Mouse (Mus musculus) lung, adult 18-20 months (tissue): ENCODE measurements around the gene Dus2.
"Not testable (repeated sequence)": the region's sequence is repeated elsewhere in the genome, so short reads cannot be mapped to it uniquely, and the experiment has no call there.

Source experiments
- DNase-seq, 2 experiments: peaks; one replicate each; pipeline ENCODE4 v3.0.0; 2022; ENCODE audit warnings: mixed read lengths in 2 of 2

The Dus2 gene

GRCm38 (mm10) chr8:105991546-105991945, 409 bp downstream of the Dus2 start:
- DNase-seq, result peak; percentile 38 to 57

- DNase-seq, result peak; percentile 60 to 63
These were observed 1.4 kb downstream of the Dus2 start for GRCm38 (mm10) chr8:105992499-105992898.

GRCm38 (mm10) chr8:105993226-105993625, 2.1 kb downstream of the Dus2 start:
- no peak for DNase-seq

- DNase-seq, result peak; percentile 24 to 31
These were observed 5.2 kb downstream of the Dus2 start for GRCm38 (mm10) chr8:105996359-105996758.

- DNase-seq, result no peak
These were observed 7.8 kb downstream of the Dus2 start for GRCm38 (mm10) chr8:105998971-105999370.

- DNase-seq, result no peak
These were observed 10.8 kb downstream of the Dus2 start for GRCm38 (mm10) chr8:106001908-106002307.

- DNase-seq, result no peak
These were observed 13.5 kb downstream of the Dus2 start for GRCm38 (mm10) chr8:106004538-106005207.

GRCm38 (mm10) chr8:106005875-106006274, 14.7 kb downstream of the Dus2 start, which contains the start of gene Dpep2nb:
Gene Dpep2nb (minus strand): TSS chr8:106005975.
- no peak for DNase-seq

GRCm38 (mm10) chr8:106006413-106006812, 15.3 kb downstream of the Dus2 start:
- no peak for DNase-seq

- no peak for DNase-seq
These were observed 16.0 kb downstream of the Dus2 start for GRCm38 (mm10) chr8:106007135-106007534.

- not testable (repeated sequence) for DNase-seq
These were observed 16.8 kb downstream of the Dus2 start for GRCm38 (mm10) chr8:106007891-106008290.

- peak; percentile 89 to 91 for DNase-seq
These were observed 19.9 kb downstream of the Dus2 start for GRCm38 (mm10) chr8:106010748-106011642.

GRCm38 (mm10) chr8:106011643-106011986, 20.5 kb downstream of the Dus2 start, which contains the start of gene Ddx28:
Gene Ddx28 (minus strand): TSS chr8:106011882.
- no peak for DNase-seq

GRCm38 (mm10) chr8:106012203-106012602, 21.1 kb downstream of the Dus2 start:
- DNase-seq, result not testable (repeated sequence)

- no peak for DNase-seq
These were observed 25.1 kb downstream of the Dus2 start for GRCm38 (mm10) chr8:106016284-106016683.

GRCm38 (mm10) chr8:106017130-106017529, 26.0 kb downstream of the Dus2 start:
- DNase-seq, result no peak

GRCm38 (mm10) chr8:106018039-106018438, 26.9 kb downstream of the Dus2 start:
- DNase-seq, result no peak

- peak; percentile 70 to 73 for DNase-seq
These were observed 31.3 kb downstream of the Dus2 start for GRCm38 (mm10) chr8:106022483-106022882.

- DNase-seq, result peak; percentile 19 to 58
These were observed 47.6 kb downstream of the Dus2 start for GRCm38 (mm10) chr8:106038721-106039120.

- no peak for DNase-seq
These were observed 48.5 kb downstream of the Dus2 start for GRCm38 (mm10) chr8:106039605-106040004.

GRCm38 (mm10) chr8:106040218-106040617, 49.1 kb downstream of the Dus2 start:
- no peak for DNase-seq

GRCm38 (mm10) chr8:106043055-106043454, 51.9 kb downstream of the Dus2 start:
- no peak for DNase-seq

GRCm38 (mm10) chr8:106044151-106044550, 53.0 kb downstream of the Dus2 start:
- DNase-seq, result no peak
